Mouse (Mus musculus): ENCODE measurements around the gene Cox10.

DNA sequence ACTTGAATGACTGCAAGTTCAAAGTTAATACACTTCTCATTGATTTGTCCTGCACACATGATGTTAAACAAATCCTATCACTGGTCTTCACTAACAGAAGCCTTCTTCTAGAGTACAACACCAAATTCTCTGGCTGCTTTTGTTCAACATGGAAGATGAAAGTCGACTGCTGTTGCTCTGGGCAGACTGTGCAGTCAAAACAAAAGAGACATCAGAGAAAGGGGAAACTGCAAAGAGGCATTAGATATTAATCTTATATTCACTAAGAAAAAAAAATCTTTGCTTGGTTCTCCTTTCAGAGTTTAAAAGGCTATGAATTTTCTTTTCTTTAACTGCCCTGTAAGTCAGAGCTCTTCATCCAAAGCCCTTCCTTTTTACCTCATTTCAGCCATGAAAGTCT, 39.7 kb downstream of the Cox10 start:
- TF ChIP-seq CTCF (conservative IDR thresholded peaks at IDR 0.05; ENCODE audit: insufficient read depth, insufficient read length, low read depth, low read length) (no peak), POLR2A (IDR thresholded peaks at IDR 0.05; ENCODE audit: low read depth, low read length) (no peak)

All from kidney, adult 2 months (tissue).